ENCODE assay signal across 8 mouse cellular contexts in the genomic region with DNA sequence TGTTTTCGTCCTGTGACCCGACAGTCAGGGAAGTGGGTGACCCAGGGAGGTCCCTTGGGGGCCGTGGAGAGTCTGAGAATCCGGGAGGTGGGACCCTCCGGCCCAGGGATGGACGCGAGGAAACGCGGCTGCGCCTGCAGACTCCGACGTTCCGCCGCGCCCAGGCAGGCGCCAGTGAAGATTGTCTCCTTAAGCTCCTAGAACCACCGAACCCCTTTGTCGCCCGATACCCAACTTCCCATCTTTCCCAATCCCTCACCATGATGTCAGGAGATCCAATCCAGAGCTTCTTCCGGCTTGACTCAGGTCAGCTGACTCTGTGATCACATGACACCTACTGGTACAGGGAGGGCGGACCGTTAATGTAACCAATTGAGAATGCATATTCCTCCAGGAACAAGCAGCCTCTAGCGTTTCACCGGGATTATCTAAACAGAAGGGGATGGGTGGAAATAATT. TPM values are rescaled to one million over a fixed set of nuclear protein-coding genes. Genes with fewer than 3 reads are reported as not detected.
DNase-seq lines count a peak whose midpoint lies in the region; ATAC-seq and TF ChIP-seq lines count a peak whose summit lies in the region.

A gene (minus strand): TSS at position 319 of the 458 bp plus-strand sequence.

- H3K27ac ChIP-seq in cortical plate, adult 2 months (ENCODE audit: insufficient read depth, low read length): peak within 1 kb of the TSS; percentile 13; the same call in 1 of the 2 replicates

- peak; percentile 44 for ATAC-seq in activated CD4-positive, CD25-positive, alpha-beta regulatory T cell, adult 4 months

- no peak for TF ChIP-seq CTCF in cortical plate, adult 2 months (IDR thresholded peaks at IDR 0.05; ENCODE audit: extremely low read depth, insufficient read depth, low read length)

- TF ChIP-seq POLR2A in cortical plate, adult 2 months (IDR thresholded peaks at IDR 0.05; ENCODE audit: extremely low read depth, insufficient read depth, low read length): peak; percentile 92

- peaks cover 30% of the 10 kb centered on the region for H3K36me3 ChIP-seq in megakaryocyte, embryonic 14.5 days (replicated peaks; ENCODE audit: low read length)

- peaks cover 3% of the 10 kb centered on the region for H3K27me3 ChIP-seq in megakaryocyte, embryonic 14.5 days (replicated peaks)

- peak within 1 kb of the TSS; percentile 78 for H3K4me3 ChIP-seq in cortical plate, adult 2 months (ENCODE audit: insufficient read depth, low read length)
- peak within 1 kb of the TSS; percentile 95 for H3K4me3 ChIP-seq in megakaryocyte, embryonic 14.5 days (replicated peaks)

- no peaks in the 10 kb centered on the region for H3K9me3 ChIP-seq in megakaryocyte, embryonic 14.5 days

- peak; percentile 88 to 89 for DNase-seq in gastrocnemius, adult 8-10 months (ENCODE audit: low spot score in 2 of 2)
- peak; percentile 93 for DNase-seq in hindlimb bud, embryonic 11.5 days (ENCODE audit: extremely low spot score, low read depth, low spot score)
- DNase-seq in left cerebral cortex, adult 8-10 months (ENCODE audit: low spot score in 2 of 2): peak; percentile 64 to 96
- peak; percentile 96 to 98 for DNase-seq in right cerebral cortex, postnatal 10 days (ENCODE audit: low spot score in 2 of 2)
- peak; percentile 87 for DNase-seq in urinary bladder, postnatal 25 days (ENCODE audit: low spot score)

- peaks cover 6% of the 10 kb centered on the region for H3K4me1 ChIP-seq in cortical plate, adult 2 months (ENCODE audit: control insufficient read depth, insufficient read depth, low read length)
- peaks cover 42% of the 10 kb centered on the region for H3K4me1 ChIP-seq in megakaryocyte, embryonic 14.5 days

RNA-seq across cellular contexts. Expression of the gene that starts here (rescaled TPM):
- 100 to 1,000 TPM; 264 to 293 TPM for polyA plus RNA-seq in activated CD4-positive, CD25-positive, alpha-beta regulatory T cell, adult 4 months (2017; shearing (Covaris generic))
- polyA plus RNA-seq in cortical plate, adult 2 months (2012; rRNA removed): 184 and 186 TPM in 2 replicates
- total RNA-seq in gastrocnemius, adult 8-10 months (2022): 10 to 100 TPM; 24.9 to 32.8 (median 31.1) TPM
- total RNA-seq in left cerebral cortex, adult 8-10 months (2022): 100 to 1,000 TPM in 1 of 4 experiments, 10 to 100 TPM in 3; 86.3 to 104 (median 93.7) TPM
- polyA plus RNA-seq in megakaryocyte, embryonic 14.5 days (2012; ENCODE audit: insufficient read depth, low replicate concordance): 35.2 and 48.8 TPM in 2 replicates

Comparison
In these comparisons a context has a peak if more than half of its experiments do, and no peak if none do; other contexts are left out.
1. Peak in every context shown above with its lines: DNase-seq, ATAC-seq, H3K4me3 ChIP-seq and H3K27ac ChIP-seq.